Mouse (Mus musculus) embryonic facial prominence, embryonic 14.5 days (tissue): Measurements from ENCODE around the gene Mapkap1. TPM values are rescaled to one million over a fixed set of nuclear protein-coding genes. Genes with fewer than 3 reads are reported as not detected.

Source experiments
- ATAC-seq: fragments of 200-750 bp; cut with Nextera tagmentation; 2 replicates; pipeline ENCODE4 v1.8.0; 2017; ENCODE audit warnings: low read depth, moderate number of reproducible peaks, moderate TSS enrichment
- DNase-seq: peaks from one replicate; pipeline ENCODE4 v3.0.0-alpha.2; 2015; ENCODE audit warnings: low spot score
- H3K27ac ChIP-seq: fragments of 300-500 bp; sonication (generic); replicated peaks from 2 replicates; pipeline ENCODE4 v1.5.1; 2014; ENCODE audit warnings: low read depth, mild to moderate bottlenecking, low read length, moderate library complexity
- H3K27me3 ChIP-seq: fragments of 300-500 bp; sonication (generic); replicated peaks from 2 replicates; pipeline ENCODE4 v1.6.1; 2014; ENCODE audit warnings: low read length; ENCODE audit not compliant: control insufficient read depth, insufficient read depth
- H3K36me3 ChIP-seq: fragments of 300-500 bp; sonication (generic); 2 replicates; pipeline ENCODE4 v1.6.1; 2014; ENCODE audit warnings: low read length, mixed read lengths; ENCODE audit not compliant: control insufficient read depth, insufficient read depth
- H3K4me1 ChIP-seq: fragments of 300-500 bp; sonication (generic); 2 replicates; pipeline ENCODE4 v1.6.1; 2014; ENCODE audit warnings: antibody characterized with exemption, low read length; ENCODE audit not compliant: control insufficient read depth, insufficient read depth
- H3K4me2 ChIP-seq: fragments of 300-500 bp; sonication (generic); 2 replicates; pipeline ENCODE4 v1.6.1; 2014; ENCODE audit warnings: low read depth, mild to moderate bottlenecking, low read length, moderate library complexity, mixed read lengths
- H3K4me3 ChIP-seq: fragments of 300-500 bp; sonication (generic); 2 replicates; pipeline ENCODE4 v1.5.1; 2014; ENCODE audit warnings: low read depth, mild to moderate bottlenecking, low read length
- H3K9ac ChIP-seq: fragments of 300-500 bp; sonication (generic); 2 replicates; pipeline ENCODE4 v1.6.1; 2014; ENCODE audit warnings: low read depth, mild to moderate bottlenecking, low read length, moderate library complexity, mixed read lengths
- H3K9me3 ChIP-seq: fragments of 300-500 bp; sonication (generic); 2 replicates; pipeline ENCODE4 v1.6.1; 2016; ENCODE audit warnings: low read length; ENCODE audit not compliant: control insufficient read depth
- WGBS: fragments of 180-500 bp; shearing (Covaris S2); extraction: QIAGEN DNeasy Blood & Tissue Kit; methylation state at CpG from one replicate; pipeline ENCODE4 v1.1.7; 2014; 5-methylcytosine and 5-hydroxymethylcytosine counted together
- polyA plus RNA-seq: library from polyadenylated mRNA; unstranded; fragments of >200 nt; fragmentation: Nextera tagmentation; extraction: Ambion mirVana; gene quantifications from 2 replicates; pipeline ENCODE4 v1.2.1, GENCODE M21; 2014

Mapkap1 gene
- polyA plus RNA-seq, 1 experiment from 2014 or later, result 88.0 TPM

- DNase-seq (no peak), ATAC-seq (no peak)
- Histone ChIP-seq H3K36me3 (no peaks in the 10 kb centered on the region), H3K27me3 (no peaks in the 10 kb centered on the region), H3K27ac (no peak overlapping the region), H3K4me3 (no peak overlapping the region), H3K9ac (no peak overlapping the region), H3K9me3 (no peaks in the 10 kb centered on the region), H3K4me2 (no peak overlapping the region), H3K4me1 (no peaks in the 10 kb centered on the region)
- 40% methylated on average over 3 of the region's 3 CpGs for WGBS
These were observed 198.5 kb downstream of the Mapkap1 start for GRCm38 (mm10) chr2:34605040-34605439.

GRCm38 (mm10) chr2:34608917-34609316 is 202.3 kb downstream of the Mapkap1 start:
- WGBS, result 67% methylated on average over 3 of the region's 3 CpGs

GRCm38 (mm10) chr2:34609516-34609915 is 202.9 kb downstream of the Mapkap1 start:
- WGBS, result 82% methylated on average over 4 of the region's 4 CpGs
- no peak overlapping the region for H3K27ac ChIP-seq
- DNase-seq (no peak), ATAC-seq (no peak)
- no peak overlapping the region for H3K9ac ChIP-seq
- H3K36me3 ChIP-seq, result no peaks in the 10 kb centered on the region
- no peaks in the 10 kb centered on the region for H3K4me1 ChIP-seq
- H3K27me3 ChIP-seq, result no peaks in the 10 kb centered on the region
- no peaks in the 10 kb centered on the region for H3K9me3 ChIP-seq
- no peak overlapping the region for H3K4me3 ChIP-seq
- H3K4me2 ChIP-seq, result no peak overlapping the region

More at GRCm38 (mm10) chr2:34608917-34609316, 202.3 kb downstream of the Mapkap1 start:
- no peaks in the 10 kb centered on the region for H3K36me3 ChIP-seq
- ATAC-seq, result no peak
- no peak overlapping the region for H3K4me2 ChIP-seq
- no peak overlapping the region for H3K4me3 ChIP-seq
- DNase-seq, result no peak
- H3K27me3 ChIP-seq, result no peaks in the 10 kb centered on the region
- H3K27ac ChIP-seq, result no peak overlapping the region
- no peaks in the 10 kb centered on the region for H3K4me1 ChIP-seq
- H3K9me3 ChIP-seq, result no peaks in the 10 kb centered on the region
- no peak overlapping the region for H3K9ac ChIP-seq

GRCm38 (mm10) chr2:34620778-34621415 is 214.3 kb downstream of the Mapkap1 start:
- Histone ChIP-seq H3K9me3 (no peaks in the 10 kb centered on the region), H3K4me2 (no peak overlapping the region), H3K4me1 (0 out of 2 replicates have a peak, but pooled peaks cover 3% of the 10 kb centered on the region), H3K4me3 (no peak overlapping the region), H3K9ac (no peak overlapping the region), H3K36me3 (peaks cover 30% of the 10 kb centered on the region), H3K27ac (no peak overlapping the region), H3K27me3 (no peaks in the 10 kb centered on the region)
- 73% methylated on average over 10 of the region's 10 CpGs for WGBS
- ATAC-seq (no peak), DNase-seq (no peak)

- no peak for ATAC-seq
- DNase-seq, result no peak
- Histone ChIP-seq H3K36me3 (peaks cover 31% of the 10 kb centered on the region), H3K9me3 (no peaks in the 10 kb centered on the region), H3K4me2 (no peak overlapping the region), H3K27me3 (no peaks in the 10 kb centered on the region), H3K4me1 (0 out of 2 replicates have a peak, but pooled peaks cover 3% of the 10 kb centered on the region), H3K4me3 (no peak overlapping the region), H3K9ac (no peak overlapping the region), H3K27ac (no peak overlapping the region)
- WGBS, result 84% methylated on average over 8 of the region's 8 CpGs
These were observed 214.9 kb downstream of the Mapkap1 start for GRCm38 (mm10) chr2:34621485-34621884.

GRCm38 (mm10) chr2:34622518-34622917 is 215.9 kb downstream of the Mapkap1 start:
- Histone ChIP-seq H3K27me3 (no peaks in the 10 kb centered on the region), H3K9ac (no peak overlapping the region), H3K36me3 (peaks cover 31% of the 10 kb centered on the region), H3K4me1 (0 out of 2 replicates have a peak, but pooled peaks cover 5% of the 10 kb centered on the region), H3K4me3 (no peak overlapping the region), H3K9me3 (no peaks in the 10 kb centered on the region), H3K27ac (no peak overlapping the region), H3K4me2 (no peak overlapping the region)
- ATAC-seq (no peak), DNase-seq (no peak)
- WGBS, result 87% methylated on average over 11 of the region's 11 CpGs

GRCm38 (mm10) chr2:34623181-34623580 is 216.6 kb downstream of the Mapkap1 start:
- Histone ChIP-seq H3K27me3 (no peaks in the 10 kb centered on the region), H3K4me2 (no peak overlapping the region), H3K4me3 (no peak overlapping the region), H3K27ac (no peak overlapping the region), H3K36me3 (peaks cover 31% of the 10 kb centered on the region), H3K4me1 (0 out of 2 replicates have a peak, but pooled peaks cover 9% of the 10 kb centered on the region), H3K9ac (no peak overlapping the region), H3K9me3 (no peaks in the 10 kb centered on the region)
- no peak for DNase-seq
- 0 out of 2 replicates have a peak, but pooled peaks have one; percentile 10 for ATAC-seq
- 84% methylated on average over 8 of the region's 8 CpGs for WGBS

- no peak overlapping the region for H3K27ac ChIP-seq
- no peak overlapping the region for H3K9ac ChIP-seq
- H3K36me3 ChIP-seq, result peaks cover 31% of the 10 kb centered on the region
- DNase-seq (no peak), ATAC-seq (no peak)
- H3K4me1 ChIP-seq, result 0 out of 2 replicates have a peak, but pooled peaks cover 9% of the 10 kb centered on the region
- WGBS, result 93% methylated on average over 12 of the region's 12 CpGs
- H3K9me3 ChIP-seq, result no peaks in the 10 kb centered on the region
- H3K4me2 ChIP-seq, result no peak overlapping the region
- H3K27me3 ChIP-seq, result no peaks in the 10 kb centered on the region
- H3K4me3 ChIP-seq, result no peak overlapping the region
These were observed 217.5 kb downstream of the Mapkap1 start for GRCm38 (mm10) chr2:34624076-34624475.
